In the genomic region with DNA sequence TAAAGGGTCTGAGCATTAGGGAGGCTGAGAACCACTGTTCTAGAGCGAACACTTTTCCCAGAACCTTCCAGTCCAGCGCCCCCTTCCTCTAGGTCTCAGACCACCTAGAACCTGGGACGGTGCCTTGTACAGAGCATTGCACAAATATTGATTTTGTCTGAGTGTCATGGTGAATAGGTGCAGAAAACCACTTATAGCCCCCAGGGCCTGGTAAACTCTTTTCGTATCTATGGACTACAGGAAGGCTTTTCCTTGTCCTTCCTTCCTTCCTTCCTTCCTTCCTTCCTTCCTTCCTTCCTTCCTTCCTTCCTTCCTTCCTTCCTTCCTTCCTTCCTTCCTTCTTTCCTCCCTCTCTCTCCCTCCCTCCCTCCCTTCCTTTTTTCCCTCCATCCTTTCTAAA, we compare ENCODE assay signal across 8 mouse cellular contexts. TPM values are rescaled to one million over a fixed set of nuclear protein-coding genes. Genes with fewer than 3 reads are reported as not detected.
DNase-seq lines count a peak whose midpoint lies in the region; ATAC-seq and TF ChIP-seq lines count a peak whose summit lies in the region.

A gene (plus strand): TSS at position 301 of the 400 bp plus-strand sequence.

- peak within 1 kb of the TSS; percentile 54 for H3K4me3 ChIP-seq in kidney, postnatal 0 days (replicated peaks; ENCODE audit: low read depth, low read length)
- H3K4me3 ChIP-seq in embryonic facial prominence, embryonic 11.5 days (ENCODE audit: low read depth, low read length), result peak within 1 kb of the TSS; percentile 56
- peak within 1 kb of the TSS; percentile 58 for H3K4me3 ChIP-seq in hindbrain, embryonic 11.5 days (ENCODE audit: low read depth, low read length)
- peak within 1 kb of the TSS; percentile 91 for H3K4me3 ChIP-seq in megakaryocyte, embryonic 14.5 days (replicated peaks)

- 77% methylated on average over 4 of the region's 4 CpGs for WGBS in kidney, postnatal 0 days
- WGBS in embryonic facial prominence, embryonic 11.5 days, result 74% methylated on average over 4 of the region's 4 CpGs
- 75% methylated on average over 4 of the region's 4 CpGs for WGBS in hindbrain, embryonic 11.5 days

- peak within 1 kb of the TSS; percentile 58; the same call in 1 of the 2 replicates for H3K9ac ChIP-seq in kidney, postnatal 0 days (ENCODE audit: low read depth, low read length)
- peak within 1 kb of the TSS; percentile 51 for H3K9ac ChIP-seq in embryonic facial prominence, embryonic 11.5 days (replicated peaks; ENCODE audit: low read length)
- peak within 1 kb of the TSS; percentile 55 for H3K9ac ChIP-seq in hindbrain, embryonic 11.5 days (ENCODE audit: low read depth, low read length)

- H3K27me3 ChIP-seq in kidney, postnatal 0 days (ENCODE audit: insufficient read depth, low read length), result 0 out of 2 replicates have a peak, but pooled peaks cover 9% of the 10 kb centered on the region
- H3K27me3 ChIP-seq in embryonic facial prominence, embryonic 11.5 days (ENCODE audit: control insufficient read depth, insufficient read depth, low read length), result peaks cover 2% of the 10 kb centered on the region; the same call in 1 of the 2 replicates
- peaks cover 6% of the 10 kb centered on the region; the same call in 1 of the 2 replicates for H3K27me3 ChIP-seq in hindbrain, embryonic 11.5 days (ENCODE audit: control insufficient read depth, insufficient read depth, low read length)
- peaks cover 32% of the 10 kb centered on the region for H3K27me3 ChIP-seq in megakaryocyte, embryonic 14.5 days (replicated peaks)

- H3K4me2 ChIP-seq in kidney, postnatal 0 days (ENCODE audit: low read length), result peak within 1 kb of the TSS; percentile 98
- H3K4me2 ChIP-seq in embryonic facial prominence, embryonic 11.5 days (ENCODE audit: low read depth, low read length), result peak within 1 kb of the TSS; percentile 98
- H3K4me2 ChIP-seq in hindbrain, embryonic 11.5 days (replicated peaks; ENCODE audit: low read depth, low read length), result peak within 1 kb of the TSS; percentile 91

- no peak for DNase-seq in kidney, postnatal 0 days (ENCODE audit: low spot score)
- DNase-seq in kidney, postnatal 25 days, result no peak
- no peak for DNase-seq in embryonic facial prominence, embryonic 11.5 days (ENCODE audit: low spot score)
- DNase-seq in hindbrain, embryonic 11.5 days (ENCODE audit: low spot score), result no peak
- DNase-seq in lung, postnatal 10 days, result no peak
- DNase-seq in right cerebral cortex, adult 2 months (ENCODE audit: low spot score in 2 of 2), result no peak

- H3K9me3 ChIP-seq in kidney, postnatal 0 days (replicated peaks; ENCODE audit: low read length), result no peaks in the 10 kb centered on the region
- no peaks in the 10 kb centered on the region for H3K9me3 ChIP-seq in embryonic facial prominence, embryonic 11.5 days (replicated peaks; ENCODE audit: control insufficient read depth, low read length)
- H3K9me3 ChIP-seq in hindbrain, embryonic 11.5 days (ENCODE audit: control insufficient read depth, low read length), result no peaks in the 10 kb centered on the region
- H3K9me3 ChIP-seq in megakaryocyte, embryonic 14.5 days, result no peaks in the 10 kb centered on the region

- TF ChIP-seq CTCF in kidney, postnatal 0 days (IDR thresholded peaks at IDR 0.05; ENCODE audit: low read depth), result no peak

- H3K27ac ChIP-seq in kidney, postnatal 0 days, result no peak within 1 kb of the TSS
- H3K27ac ChIP-seq in embryonic facial prominence, embryonic 11.5 days (replicated peaks; ENCODE audit: low read depth, low read length), result no peak within 1 kb of the TSS
- no peak within 1 kb of the TSS for H3K27ac ChIP-seq in hindbrain, embryonic 11.5 days (ENCODE audit: low read depth, low read length)

- no peak for ATAC-seq in kidney, postnatal 0 days (replicated peaks; ENCODE audit: low FRiP score, low read depth)
- ATAC-seq in embryonic facial prominence, embryonic 11.5 days (replicated peaks; ENCODE audit: insufficient number of reproducible peaks, low FRiP score, low TSS enrichment, low read depth), result 0 out of 2 replicates have a peak, but pooled peaks have one; percentile 18
- no peak for ATAC-seq in hindbrain, embryonic 11.5 days (ENCODE audit: low FRiP score)
- no peak for ATAC-seq in CD4-positive, CD25-positive, alpha-beta regulatory T cell, adult 4 months

- H3K36me3 ChIP-seq in kidney, postnatal 0 days (ENCODE audit: insufficient read depth, low read length), result no peaks in the 10 kb centered on the region
- no peaks in the 10 kb centered on the region for H3K36me3 ChIP-seq in embryonic facial prominence, embryonic 11.5 days (replicated peaks; ENCODE audit: control insufficient read depth, insufficient read depth, low read depth, low read length)
- no peaks in the 10 kb centered on the region for H3K36me3 ChIP-seq in hindbrain, embryonic 11.5 days (ENCODE audit: control insufficient read depth, insufficient read depth, low read length)
- no peaks in the 10 kb centered on the region for H3K36me3 ChIP-seq in megakaryocyte, embryonic 14.5 days (replicated peaks; ENCODE audit: low read length)

- peaks cover 6% of the 10 kb centered on the region for H3K4me1 ChIP-seq in kidney, postnatal 0 days (replicated peaks; ENCODE audit: insufficient read depth, low read length)
- H3K4me1 ChIP-seq in embryonic facial prominence, embryonic 11.5 days (ENCODE audit: control insufficient read depth, insufficient read depth, low read length), result no peaks in the 10 kb centered on the region
- H3K4me1 ChIP-seq in hindbrain, embryonic 11.5 days (replicated peaks; ENCODE audit: control insufficient read depth, insufficient read depth, low read length), result no peaks in the 10 kb centered on the region
- peaks cover 9% of the 10 kb centered on the region for H3K4me1 ChIP-seq in megakaryocyte, embryonic 14.5 days

RNA-seq across cellular contexts. Expression of the gene that starts here (rescaled TPM):
- 6.0 and 6.7 TPM in 2 replicates for polyA plus RNA-seq in kidney, postnatal 0 days (2015; fragmentation: Nextera tagmentation; extraction: Ambion mirVana)
- 7.3 and 8.4 TPM in 2 replicates for polyA plus RNA-seq in embryonic facial prominence, embryonic 11.5 days (2014; fragmentation: Nextera tagmentation; extraction: Ambion mirVana)
- 8.2 and 10.6 TPM in 2 replicates for polyA plus RNA-seq in hindbrain, embryonic 11.5 days (2014; fragmentation: Nextera tagmentation; extraction: Ambion mirVana)
- not detected in 2 replicates for polyA plus RNA-seq in megakaryocyte, embryonic 14.5 days (2012; ENCODE audit: insufficient read depth, low replicate concordance)
- polyA plus RNA-seq in CD4-positive, CD25-positive, alpha-beta regulatory T cell, adult 4 months (2017; shearing (Covaris generic)), result 1 to 10 TPM; 2.3 TPM
